ENCODE assay signal across 8 mouse cellular contexts in genomic region chr8:71591017-71591416, GRCm38 (mm10). TPM values are rescaled to one million over a fixed set of nuclear protein-coding genes. Genes with fewer than 3 reads are reported as not detected.
A peak's percentile ranks its signal among the peaks of the same experiment; 100 is the strongest.
DNase-seq lines count a peak whose midpoint lies in the region; ATAC-seq and TF ChIP-seq lines count a peak whose summit lies in the region.

No protein-coding gene starts in this region.

- no peaks in the 10 kb centered on the region for H3K27me3 ChIP-seq in heart, embryonic 10.5 days (ENCODE audit: insufficient read depth, poor library complexity, severe bottlenecking)
- H3K27me3 ChIP-seq in ES-Bruce4 (ENCODE audit: control insufficient read depth, insufficient read depth, low read length, poor library complexity, severe bottlenecking) = no peaks in the 10 kb centered on the region
- H3K27me3 ChIP-seq in heart, embryonic 15.5 days = no peaks in the 10 kb centered on the region

- H3K36me3 ChIP-seq in heart, embryonic 10.5 days = peaks cover 14% of the 10 kb centered on the region; the same call in 1 of the 2 replicates
- H3K36me3 ChIP-seq in ES-Bruce4 (ENCODE audit: control insufficient read depth, insufficient read depth, low read length, poor library complexity, severe bottlenecking) (no peaks in the 10 kb centered on the region; the same call in 1 of the 2 replicates), macrophage (ENCODE audit: inconsistent target) (peaks cover 4% of the 10 kb centered on the region)
- no peaks in the 10 kb centered on the region for H3K36me3 ChIP-seq in heart, embryonic 15.5 days

- intact Hi-C loops in heart, postnatal 36 days (cut with DNase I) = loop anchor here (1.0 kb wide), 1 partner anchor 29 kb away; no protein-coding TSS in a partner anchor

- peaks cover 31% of the 10 kb centered on the region for H3K4me1 ChIP-seq in heart, embryonic 10.5 days
- no peaks in the 10 kb centered on the region for H3K4me1 ChIP-seq in ES-Bruce4 (ENCODE audit: control insufficient read depth, insufficient read depth, low read length)
- H3K4me1 ChIP-seq in heart, embryonic 15.5 days (replicated peaks) = peaks cover 25% of the 10 kb centered on the region

- TF ChIP-seq POLR2A in ES-Bruce4 (IDR thresholded peaks at IDR 0.05; ENCODE audit: insufficient read depth, low read length) = no peak

- no peak for TF ChIP-seq EP300 in ES-Bruce4 (IDR thresholded peaks at IDR 0.05; ENCODE audit: insufficient read depth, low read depth, low read length)

- TF ChIP-seq CTCF in ES-Bruce4 (IDR thresholded peaks at IDR 0.05; ENCODE audit: low read depth, low read length) = no peak

- 26% methylated on average over 5 of the region's 5 CpGs for WGBS in heart, embryonic 10.5 days
- 22% methylated on average over 5 of the region's 5 CpGs for WGBS in heart, embryonic 15.5 days
- 17% methylated on average over 5 of the region's 5 CpGs for WGBS in macrophage (ENCODE audit: missing documents)

- H3K9ac ChIP-seq in ES-Bruce4 (ENCODE audit: low read depth, poor library complexity, severe bottlenecking) = peak overlapping the region; percentile 92
- peak overlapping the region; percentile 96 for H3K9ac ChIP-seq in heart, embryonic 15.5 days

- H3K4me3 ChIP-seq in heart, embryonic 10.5 days = peak overlapping the region; percentile 87
- H3K4me3 ChIP-seq in ES-Bruce4 (ENCODE audit: low read depth, low read length) (peak overlapping the region; percentile 62), macrophage (ENCODE audit: inconsistent target) (peak overlapping the region; percentile 92)
- H3K4me3 ChIP-seq in heart, embryonic 15.5 days = peak overlapping the region; percentile 82

- peak overlapping the region; percentile 86 for H3K4me2 ChIP-seq in heart, embryonic 15.5 days

- no peak for ATAC-seq in heart, embryonic 15.5 days (replicated peaks; ENCODE audit: insufficient number of reproducible peaks, insufficient read depth, low FRiP score, low read depth)
- ATAC-seq in monocyte, adult 5-6 weeks (replicated peaks; ENCODE audit: insufficient number of reproducible peaks, low FRiP score, low TSS enrichment, poor library complexity, severe bottlenecking) = no peak

- H3K9me3 ChIP-seq in heart, embryonic 10.5 days = no peaks in the 10 kb centered on the region
- H3K9me3 ChIP-seq in ES-Bruce4 (replicated peaks; ENCODE audit: control insufficient read depth, insufficient read depth, low read length, poor library complexity, severe bottlenecking) = no peaks in the 10 kb centered on the region
- H3K9me3 ChIP-seq in heart, embryonic 15.5 days (replicated peaks) = no peaks in the 10 kb centered on the region

- no peak for DNase-seq in heart, embryonic 10.5 days (ENCODE audit: low spot score)
- DNase-seq in heart, postnatal 36 days = no peak
- DNase-seq in c-Kit-positive CD71-positive TER-119-positive erythroid progenitor cells, embryonic 14.5 days (ENCODE audit: low spot score) = no peak
- DNase-seq in gastrocnemius, adult 18-20 months (ENCODE audit: low spot score) = no peak

- H3K27ac ChIP-seq in heart, embryonic 10.5 days = peak overlapping the region; percentile 96
- H3K27ac ChIP-seq in ES-Bruce4 (ENCODE audit: insufficient read depth, low read length) (peak overlapping the region; percentile 20), macrophage (peak overlapping the region; percentile 85)
- peak overlapping the region; percentile 99 for H3K27ac ChIP-seq in heart, embryonic 15.5 days

- peaks cover 24% of the 10 kb centered on the region for H3K79me2 ChIP-seq in macrophage (ENCODE audit: inconsistent target)

RNA-seq across cellular contexts. Expression of gene Pgls, which starts 1.0 kb away (rescaled TPM):
- polyA plus RNA-seq in heart, embryonic 10.5 days (2016; fragmentation: Nextera tagmentation; extraction: Ambion mirVana) = 195 and 228 TPM in 2 replicates
- 10 to 100 TPM; 64.7 to 69.7 TPM for total RNA-seq in heart, postnatal 36 days (2021)
- polyA plus RNA-seq in ES-Bruce4 (2011; ENCODE audit: insufficient read depth, insufficient read length, low read depth, missing spikeins) (57.2 and 65.6 TPM in 2 replicates), macrophage (2018) (36.7 to 133 TPM (median 114 TPM) in 3 replicates)
- polyA plus RNA-seq in heart, embryonic 15.5 days (2015; fragmentation: Nextera tagmentation; extraction: Ambion mirVana) = 159 and 171 TPM in 2 replicates
- total RNA-seq in macrophage (2018; cell fraction: chromatin; rRNA removed) = 10 to 100 TPM in 25 of 26 experiments, 1 to 10 TPM in 1; 9.5 to 56.2 (median 28.0) TPM
- 100 to 1,000 TPM in 7 of 26 experiments, 10 to 100 TPM in 19; 56.4 to 132 (median 79.7) TPM for total RNA-seq in macrophage (2018; cell fraction: cytosol; rRNA removed)
- 10 to 100 TPM; 17.1 to 75.6 (median 30.6) TPM for total RNA-seq in macrophage (2018; cell fraction: nucleus; rRNA removed)
- total RNA-seq in monocyte, adult 5-6 weeks (2017) = 31.2 to 49.8 TPM (median 36.8 TPM) in 3 replicates
- total RNA-seq in gastrocnemius, adult 18-20 months (2021) = 10 to 100 TPM; 23.2 to 23.7 TPM

RNA-seq across cellular contexts. Expression of gene Fam129c, which starts 6.4 kb away (rescaled TPM):
- 1.6 and 3.6 TPM in 2 replicates for polyA plus RNA-seq in heart, embryonic 10.5 days (2016; fragmentation: Nextera tagmentation; extraction: Ambion mirVana)
- 1 to 10 TPM in 1 of 2 experiments, under 1 TPM in 1; 0.58 to 1.2 TPM for total RNA-seq in heart, postnatal 36 days (2021)
- polyA plus RNA-seq in ES-Bruce4 (2011; ENCODE audit: insufficient read depth, insufficient read length, low read depth, missing spikeins) = 6.4 and 9.0 TPM in 2 replicates
- polyA plus RNA-seq in heart, embryonic 15.5 days (2015; fragmentation: Nextera tagmentation; extraction: Ambion mirVana) = 2.1 and 3.1 TPM in 2 replicates
- 10 to 100 TPM in 15 of 26 experiments, 1 to 10 TPM in 11; 2.8 to 17.8 (median 10.5) TPM for total RNA-seq in macrophage (2018; cell fraction: chromatin; rRNA removed)
- 1 to 10 TPM in 3 of 26 experiments, under 1 TPM in 23; 0.14 to 1.3 (median 0.45) TPM for total RNA-seq in macrophage (2018; cell fraction: cytosol; rRNA removed)
- 10 to 100 TPM in 2 of 26 experiments, 1 to 10 TPM in 24; 1.7 to 14.1 (median 5.6) TPM for total RNA-seq in macrophage (2018; cell fraction: nucleus; rRNA removed)
- polyA plus RNA-seq in macrophage (2018) = 0.53 to 1.2 TPM (median 0.94 TPM) in 3 replicates
- 6.3 to 12.8 TPM (median 6.9 TPM) in 3 replicates for total RNA-seq in monocyte, adult 5-6 weeks (2017)
- 1 to 10 TPM in 1 of 2 experiments, under 1 TPM in 1; 0.57 to 1.3 TPM for total RNA-seq in gastrocnemius, adult 18-20 months (2021)

RNA-seq across cellular contexts. Expression of gene Colgalt1, which starts 19.8 kb away (rescaled TPM):
- polyA plus RNA-seq in heart, embryonic 10.5 days (2016; fragmentation: Nextera tagmentation; extraction: Ambion mirVana) = 54.4 and 60.5 TPM in 2 replicates
- 10 to 100 TPM; 40.2 to 45.2 TPM for total RNA-seq in heart, postnatal 36 days (2021)
- polyA plus RNA-seq in ES-Bruce4 (2011; ENCODE audit: insufficient read depth, insufficient read length, low read depth, missing spikeins) (83.2 and 85.2 TPM in 2 replicates), macrophage (2018) (108 to 170 TPM (median 143 TPM) in 3 replicates)
- 50.4 and 64.5 TPM in 2 replicates for polyA plus RNA-seq in heart, embryonic 15.5 days (2015; fragmentation: Nextera tagmentation; extraction: Ambion mirVana)
- 100 to 1,000 TPM in 25 of 26 experiments, 10 to 100 TPM in 1; 52.6 to 373 (median 197) TPM for total RNA-seq in macrophage (2018; cell fraction: chromatin; rRNA removed)
- total RNA-seq in macrophage (2018; cell fraction: cytosol; rRNA removed) = 100 to 1,000 TPM in 14 of 26 experiments, 10 to 100 TPM in 12; 66.6 to 163 (median 101) TPM
- total RNA-seq in macrophage (2018; cell fraction: nucleus; rRNA removed) = 100 to 1,000 TPM in 25 of 26 experiments, 10 to 100 TPM in 1; 81.7 to 306 (median 176) TPM
- 39.9 to 78.4 TPM (median 65.4 TPM) in 3 replicates for total RNA-seq in monocyte, adult 5-6 weeks (2017)
- total RNA-seq in gastrocnemius, adult 18-20 months (2021) = 10 to 100 TPM; 37.3 to 37.4 TPM

RNA-seq across cellular contexts. Expression of gene Slc27a1, which starts 22.3 kb away (rescaled TPM):
- 19.0 and 19.4 TPM in 2 replicates for polyA plus RNA-seq in heart, embryonic 10.5 days (2016; fragmentation: Nextera tagmentation; extraction: Ambion mirVana)
- total RNA-seq in heart, postnatal 36 days (2021) = 100 to 1,000 TPM; 171 to 223 TPM
- 21.8 and 27.3 TPM in 2 replicates for polyA plus RNA-seq in ES-Bruce4 (2011; ENCODE audit: insufficient read depth, insufficient read length, low read depth, missing spikeins)
- 18.8 and 27.8 TPM in 2 replicates for polyA plus RNA-seq in heart, embryonic 15.5 days (2015; fragmentation: Nextera tagmentation; extraction: Ambion mirVana)
- 100 to 1,000 TPM in 25 of 26 experiments, 10 to 100 TPM in 1; 92.0 to 343 (median 227) TPM for total RNA-seq in macrophage (2018; cell fraction: chromatin; rRNA removed)
- 10 to 100 TPM; 55.5 to 94.2 (median 79.8) TPM for total RNA-seq in macrophage (2018; cell fraction: cytosol; rRNA removed)
- total RNA-seq in macrophage (2018; cell fraction: nucleus; rRNA removed) = 100 to 1,000 TPM; 122 to 340 (median 210) TPM
- 59.7 to 109 TPM (median 64.8 TPM) in 3 replicates for polyA plus RNA-seq in macrophage (2018)
- 0.53 to 1.2 TPM (median 0.76 TPM) in 3 replicates for total RNA-seq in monocyte, adult 5-6 weeks (2017)
- total RNA-seq in gastrocnemius, adult 18-20 months (2021) = 10 to 100 TPM; 78.7 to 93.8 TPM

RNA-seq across cellular contexts. Expression of gene Nxnl1, which starts 24.6 kb away (rescaled TPM):
- polyA plus RNA-seq in heart, embryonic 10.5 days (2016; fragmentation: Nextera tagmentation; extraction: Ambion mirVana) = not detected in 2 replicates
- total RNA-seq in heart, postnatal 36 days (2021) = under 1 TPM in 1 of 2 experiments, not detected in 1; 0.19 TPM
- polyA plus RNA-seq in ES-Bruce4 (2011; ENCODE audit: insufficient read depth, insufficient read length, low read depth, missing spikeins) (not detected in 2 replicates), macrophage (2018) (not detected in 3 replicates)
- polyA plus RNA-seq in heart, embryonic 15.5 days (2015; fragmentation: Nextera tagmentation; extraction: Ambion mirVana) = 0.08 TPM in 1 of 2 replicates, not detected in the other
- total RNA-seq in macrophage (2018; cell fraction: chromatin; rRNA removed) = not detected
- total RNA-seq in macrophage (2018; cell fraction: cytosol; rRNA removed) = under 1 TPM in 1 of 26 experiments, not detected in 25; 0.07 TPM
- not detected for total RNA-seq in macrophage (2018; cell fraction: nucleus; rRNA removed)
- total RNA-seq in monocyte, adult 5-6 weeks (2017) = not detected in 3 replicates
- not detected for total RNA-seq in gastrocnemius, adult 18-20 months (2021)

Comparison
In these comparisons a context has a peak if more than half of its experiments do, and no peak if none do; other contexts are left out.
1. H3K27ac ChIP-seq: peak in every context shown above with its lines; median percentile 99 in heart, embryonic 15.5 days; 96 in heart, embryonic 10.5 days; 85 in macrophage; 20 in ES-Bruce4.